Mouse (Mus musculus) myocyte (in vitro differentiated cells): ENCODE data around the gene Ckap2l. TPM values are rescaled to one million over a fixed set of nuclear protein-coding genes. Genes with fewer than 3 reads are reported as not detected.

Experiments
- H3K27me3 ChIP-seq: one replicate; pipeline ENCODE4 v1.6.1; 2011; ENCODE audit not compliant: control insufficient read depth, insufficient read depth, insufficient read length
- H3K36me3 ChIP-seq: one replicate; pipeline ENCODE4 v1.6.1; 2011; ENCODE audit not compliant: control insufficient read depth, insufficient read depth
- H3K4me2 ChIP-seq: one replicate; pipeline ENCODE4 v1.6.1; 2011; ENCODE audit warnings: low read depth, control low read depth
- H3K4me3 ChIP-seq: one replicate; pipeline ENCODE4 v1.5.1; 2011; ENCODE audit warnings: mild to moderate bottlenecking, control low read depth, moderate library complexity
- H3K79me2 ChIP-seq: one replicate; pipeline ENCODE4 v1.6.1; 2011; ENCODE audit not compliant: control insufficient read depth, insufficient read depth
- H3ac ChIP-seq: one replicate; pipeline ENCODE4 v1.6.1; 2011; ENCODE audit not compliant: control insufficient read depth, insufficient read length
- CEBPB ChIP-seq: IDR thresholded peaks from 2 replicates; pipeline ENCODE4 v1.6.1; 2011; ENCODE audit warnings: mild to moderate bottlenecking, moderate library complexity; ENCODE audit not compliant: poor library complexity, insufficient read depth, severe bottlenecking
- E2F4 ChIP-seq: IDR thresholded peaks from one replicate; pipeline ENCODE4 v1.6.1; 2011; ENCODE audit warnings: mild to moderate bottlenecking, control low read depth, moderate library complexity; ENCODE audit not compliant: insufficient read depth
- MAX ChIP-seq: IDR thresholded peaks from one replicate; pipeline ENCODE4 v1.6.1; 2011; ENCODE audit warnings: low read depth, mild to moderate bottlenecking, control low read depth
- MYOD1 ChIP-seq, 3 experiments: IDR thresholded peaks; one replicate each; pipeline ENCODE4 v1.6.1; 2011; ENCODE audit warnings: control low read depth in 2 of 3, low read depth in 2 of 3, mild to moderate bottlenecking in 2 of 3, moderate library complexity in 1 of 3; ENCODE audit not compliant: insufficient read length in 2 of 3, control insufficient read depth in 1 of 3
- MYOG ChIP-seq, 3 experiments: IDR thresholded peaks; one replicate each; pipeline ENCODE4 v1.6.1; 2011; ENCODE audit warnings: control low read depth in 2 of 3, low read depth in 2 of 3, mild to moderate bottlenecking in 2 of 3; ENCODE audit not compliant: insufficient read length in 2 of 3, control insufficient read depth in 1 of 3, insufficient read depth in 1 of 3
- POLR2A ChIP-seq: IDR thresholded peaks from one replicate; pipeline ENCODE4 v1.6.1; 2011; ENCODE audit warnings: low read depth, mild to moderate bottlenecking, control low read depth, moderate library complexity; ENCODE audit not compliant: insufficient read length
- POLR2AphosphoS2 ChIP-seq: IDR thresholded peaks from one replicate; pipeline ENCODE4 v1.6.1; 2011; ENCODE audit warnings: low read depth, control low read depth; ENCODE audit not compliant: insufficient read length
- REST ChIP-seq: IDR thresholded peaks from one replicate; pipeline ENCODE4 v1.6.1; 2011; ENCODE audit warnings: mild to moderate bottlenecking, control low read depth, moderate library complexity; ENCODE audit not compliant: insufficient read depth, insufficient read length
- SRF ChIP-seq: IDR thresholded peaks from one replicate; pipeline ENCODE4 v1.6.1; 2011; ENCODE audit warnings: low read depth; ENCODE audit not compliant: control insufficient read depth, insufficient read length
- TCF12 ChIP-seq: IDR thresholded peaks from one replicate; pipeline ENCODE4 v1.6.1; 2011; ENCODE audit warnings: mild to moderate bottlenecking, control low read depth; ENCODE audit not compliant: poor library complexity, insufficient read depth, severe bottlenecking
- TCF3 ChIP-seq: IDR thresholded peaks from one replicate; pipeline ENCODE4 v1.6.1; 2011; ENCODE audit warnings: low read depth, control low read depth; ENCODE audit not compliant: insufficient read length
- USF1 ChIP-seq: IDR thresholded peaks from one replicate; pipeline ENCODE4 v1.6.1; 2011; ENCODE audit warnings: low read depth, mild to moderate bottlenecking, control low read depth, moderate library complexity
- polyA plus RNA-seq: library from polyadenylated mRNA; unstranded; fragments of >200 nt; fragmentation: generic; extraction: Trizol; gene quantifications from one replicate; pipeline ENCODE4 v1.2.1, GENCODE M21; 2012; ENCODE audit warnings: missing spikeins

Ckap2l gene
- polyA plus RNA-seq, 1 experiment: 9.9 TPM

DNA sequence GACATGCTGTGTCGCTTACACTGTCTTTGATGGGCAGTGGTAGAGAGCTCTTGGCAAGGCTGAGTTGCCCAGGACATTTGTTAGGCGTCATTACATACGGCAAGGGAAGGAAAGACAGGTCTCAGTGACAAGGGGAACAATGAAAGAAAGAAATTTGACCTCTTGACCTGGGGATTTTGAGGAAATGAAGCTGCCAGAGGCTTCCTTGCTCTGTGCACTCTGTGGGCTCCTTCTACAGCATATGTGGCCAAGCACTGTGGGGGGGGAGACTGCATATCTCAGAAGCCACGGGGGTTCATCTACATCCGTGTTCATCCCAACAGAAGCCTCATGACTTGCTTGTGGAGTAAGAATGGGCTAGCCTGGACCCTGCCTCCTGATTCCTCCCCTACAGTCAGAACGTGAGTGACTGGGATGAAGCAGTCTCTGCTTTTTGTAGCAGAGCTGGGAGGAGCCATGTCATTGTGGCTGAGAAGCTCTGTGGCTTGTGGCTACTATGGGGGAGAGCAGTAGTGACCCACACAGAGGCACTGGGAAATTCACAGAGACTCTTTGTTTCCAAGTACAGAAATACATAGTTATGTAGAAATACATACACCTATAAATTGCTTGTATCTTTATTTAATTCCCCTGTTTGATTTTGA lies 35.7 kb downstream of the Ckap2l start:
- no peak overlapping the region for H3K4me2 ChIP-seq
- H3K27me3 ChIP-seq: no peaks in the 10 kb centered on the region
- H3K79me2 ChIP-seq: no peaks in the 10 kb centered on the region
- H3K4me3 ChIP-seq: no peak overlapping the region
- no peaks in the 10 kb centered on the region for H3K36me3 ChIP-seq
- TF ChIP-seq MYOG (IDR thresholded peaks at IDR 0.05; ENCODE audit: control insufficient read depth in 1 of 3, insufficient read depth in 1 of 3, insufficient read length in 2 of 3, low read depth in 2 of 3) (no peak), TCF12 (no peak), POLR2AphosphoS2 (no peak), MYOD1 (IDR thresholded peaks at IDR 0.05; ENCODE audit: control insufficient read depth in 1 of 3, insufficient read length in 2 of 3, low read depth in 2 of 3) (no peak), TCF3 (no peak), USF1 (no peak), SRF (no peak)
- no peak overlapping the region for H3ac ChIP-seq

DNA sequence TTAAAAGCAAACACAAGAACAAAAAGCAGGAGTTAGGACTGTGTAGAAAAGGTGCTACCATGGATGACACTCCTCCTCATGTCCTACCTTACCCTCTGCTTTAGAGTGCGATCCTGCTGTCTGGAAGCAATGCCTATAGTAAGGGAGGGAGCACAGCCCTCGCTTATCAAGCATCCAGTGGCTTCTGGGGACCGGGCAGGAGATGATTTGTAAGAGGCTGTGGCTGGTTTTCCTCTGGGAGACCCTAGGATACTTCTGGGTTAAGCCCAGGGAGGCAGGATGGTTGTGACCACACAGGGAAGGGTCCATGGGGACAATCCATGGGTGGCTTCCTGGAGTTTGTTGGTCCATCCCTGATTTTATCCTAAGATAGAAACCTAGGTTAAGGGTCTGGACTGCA lies 36.4 kb downstream of the Ckap2l start:
- Histone ChIP-seq H3K4me3 (no peak overlapping the region), H3K4me2 (no peak overlapping the region)
- TF ChIP-seq POLR2A (no peak), E2F4 (no peak), USF1 (no peak), TCF3 (no peak), REST (no peak), MYOD1 (IDR thresholded peaks at IDR 0.05; ENCODE audit: control insufficient read depth in 1 of 3, insufficient read length in 2 of 3, low read depth in 2 of 3) (no peak), TCF12 (no peak), CEBPB (no peak), MAX (no peak)

DNA sequence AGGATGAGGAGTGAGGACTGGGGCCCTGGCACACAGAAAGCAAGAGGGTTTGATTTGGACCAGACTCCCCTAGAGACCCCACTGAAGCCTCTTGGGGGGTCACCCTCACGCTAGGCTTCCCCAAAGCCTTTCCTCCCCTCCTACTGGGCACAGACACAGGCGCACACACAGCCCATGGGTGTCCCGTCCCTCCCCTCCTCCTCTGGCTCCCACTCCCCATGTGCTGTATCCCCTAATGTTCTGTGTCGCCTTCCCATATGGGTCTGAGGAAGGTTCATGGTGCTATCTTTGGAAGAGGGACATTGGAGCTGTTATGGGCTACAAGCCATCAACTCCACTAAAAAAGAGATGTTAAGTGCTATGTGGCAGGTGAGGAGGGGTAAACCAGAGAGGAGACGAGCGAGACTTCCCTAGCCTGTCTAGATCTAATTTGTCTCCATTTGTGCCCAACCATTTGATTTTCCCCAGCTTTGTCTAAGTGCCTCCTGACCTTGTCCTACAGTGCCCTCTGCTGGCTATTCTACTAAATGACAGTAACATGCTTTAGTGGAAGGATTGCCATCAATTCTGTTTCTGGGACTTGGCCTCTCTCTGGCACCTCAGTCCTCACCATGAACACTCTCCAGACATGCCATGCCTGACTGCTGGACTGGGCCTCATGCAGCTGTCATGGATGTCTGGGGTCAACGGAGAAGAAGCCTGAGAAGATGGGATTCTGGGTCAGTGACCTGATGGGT lies 38.4 kb downstream of the Ckap2l start:
- no peaks in the 10 kb centered on the region for H3K36me3 ChIP-seq
- H3K4me3 ChIP-seq: no peak overlapping the region
- no peaks in the 10 kb centered on the region for H3K79me2 ChIP-seq
- H3ac ChIP-seq: no peak overlapping the region
- H3K4me2 ChIP-seq: no peak overlapping the region
- TF ChIP-seq REST (no peak), TCF3 (no peak), USF1 (no peak), CEBPB (no peak), SRF (no peak), POLR2A (no peak), MAX (no peak), MYOG (IDR thresholded peaks at IDR 0.05; ENCODE audit: control insufficient read depth in 1 of 3, insufficient read depth in 1 of 3, insufficient read length in 2 of 3, low read depth in 2 of 3) (no peak), TCF12 (no peak), MYOD1 (IDR thresholded peaks at IDR 0.05; ENCODE audit: control insufficient read depth in 1 of 3, insufficient read length in 2 of 3, low read depth in 2 of 3) (no peak), E2F4 (no peak), POLR2AphosphoS2 (no peak)
- H3K27me3 ChIP-seq: no peaks in the 10 kb centered on the region

More for the DNA sequence above, 36.4 kb downstream of the Ckap2l start:
- H3ac ChIP-seq: no peak overlapping the region
- no peaks in the 10 kb centered on the region for H3K27me3 ChIP-seq
- H3K79me2 ChIP-seq: no peaks in the 10 kb centered on the region
- no peaks in the 10 kb centered on the region for H3K36me3 ChIP-seq

DNA sequence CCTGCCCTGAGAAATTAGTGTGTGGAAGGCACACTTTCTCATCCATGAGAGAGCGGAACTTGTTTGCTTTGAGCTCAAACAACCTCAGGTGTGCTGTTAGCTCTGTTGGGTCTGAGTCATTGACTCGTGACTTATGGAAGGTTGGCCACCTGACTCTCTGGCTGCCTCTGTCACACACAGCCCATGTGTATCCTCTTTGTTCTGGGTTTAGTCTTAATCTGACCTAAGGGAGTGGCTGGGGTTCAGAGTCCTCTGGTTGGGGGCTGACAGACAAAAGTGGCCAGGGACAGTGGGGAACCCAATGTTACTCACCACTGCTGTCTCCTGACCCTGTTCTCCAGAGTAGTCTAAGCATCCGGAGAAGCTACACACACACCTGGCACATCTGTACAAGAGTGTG lies 39.0 kb downstream of the Ckap2l start:
- H3K4me2 ChIP-seq: no peak overlapping the region
- TF ChIP-seq CEBPB: no peak
- no peak for TF ChIP-seq POLR2A
- TF ChIP-seq MYOD1 (IDR thresholded peaks at IDR 0.05; ENCODE audit: control insufficient read depth in 1 of 3, insufficient read length in 2 of 3, low read depth in 2 of 3): no peak
- TF ChIP-seq USF1: no peak
- TF ChIP-seq MYOG (IDR thresholded peaks at IDR 0.05; ENCODE audit: control insufficient read depth in 1 of 3, insufficient read depth in 1 of 3, insufficient read length in 2 of 3, low read depth in 2 of 3): no peak
- TF ChIP-seq TCF12: no peak
- no peaks in the 10 kb centered on the region for H3K79me2 ChIP-seq
- no peaks in the 10 kb centered on the region for H3K36me3 ChIP-seq
- no peak overlapping the region for H3ac ChIP-seq
- H3K27me3 ChIP-seq: no peaks in the 10 kb centered on the region
- no peak overlapping the region for H3K4me3 ChIP-seq

DNA sequence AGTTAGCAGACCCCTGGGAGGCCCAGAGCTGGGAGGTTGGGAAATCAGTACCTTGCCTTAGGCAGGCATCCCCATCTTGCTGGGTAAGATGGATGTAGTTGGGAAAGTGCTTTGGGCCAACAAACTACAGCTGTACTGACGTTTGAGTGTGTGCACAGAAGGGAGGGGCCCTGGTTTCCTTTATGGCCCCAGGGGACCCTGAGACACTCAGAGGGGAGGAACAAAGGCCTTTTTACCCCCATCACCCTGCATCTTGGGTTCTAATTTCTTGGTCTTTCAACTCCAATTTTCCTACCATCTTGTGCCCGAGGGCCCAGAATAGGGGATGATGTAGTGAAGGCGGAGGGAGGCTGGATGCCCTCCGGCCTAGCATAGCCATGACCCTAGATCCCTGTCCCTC lies 41.0 kb downstream of the Ckap2l start:
- Histone ChIP-seq H3K4me2 (no peak overlapping the region), H3K36me3 (no peaks in the 10 kb centered on the region), H3K4me3 (no peak overlapping the region), H3K79me2 (no peaks in the 10 kb centered on the region), H3K27me3 (no peaks in the 10 kb centered on the region), H3ac (no peak overlapping the region)
- TF ChIP-seq SRF (no peak), MYOG (IDR thresholded peaks at IDR 0.05; ENCODE audit: control insufficient read depth in 1 of 3, insufficient read depth in 1 of 3, insufficient read length in 2 of 3, low read depth in 2 of 3) (no peak), E2F4 (no peak), REST (no peak), MYOD1 (IDR thresholded peaks at IDR 0.05; ENCODE audit: control insufficient read depth in 1 of 3, insufficient read length in 2 of 3, low read depth in 2 of 3) (no peak), USF1 (no peak), TCF12 (no peak), POLR2AphosphoS2 (no peak), POLR2A (no peak), MAX (no peak), CEBPB (no peak), TCF3 (no peak)
